Mouse (Mus musculus): ENCODE data around the gene Fam57a. TPM values are rescaled to one million over a fixed set of nuclear protein-coding genes. Genes with fewer than 3 reads are reported as not detected.

Fam57a gene
- total RNA-seq, 2 experiments from 2014 or later = 6.3 to 6.6 TPM

DNA sequence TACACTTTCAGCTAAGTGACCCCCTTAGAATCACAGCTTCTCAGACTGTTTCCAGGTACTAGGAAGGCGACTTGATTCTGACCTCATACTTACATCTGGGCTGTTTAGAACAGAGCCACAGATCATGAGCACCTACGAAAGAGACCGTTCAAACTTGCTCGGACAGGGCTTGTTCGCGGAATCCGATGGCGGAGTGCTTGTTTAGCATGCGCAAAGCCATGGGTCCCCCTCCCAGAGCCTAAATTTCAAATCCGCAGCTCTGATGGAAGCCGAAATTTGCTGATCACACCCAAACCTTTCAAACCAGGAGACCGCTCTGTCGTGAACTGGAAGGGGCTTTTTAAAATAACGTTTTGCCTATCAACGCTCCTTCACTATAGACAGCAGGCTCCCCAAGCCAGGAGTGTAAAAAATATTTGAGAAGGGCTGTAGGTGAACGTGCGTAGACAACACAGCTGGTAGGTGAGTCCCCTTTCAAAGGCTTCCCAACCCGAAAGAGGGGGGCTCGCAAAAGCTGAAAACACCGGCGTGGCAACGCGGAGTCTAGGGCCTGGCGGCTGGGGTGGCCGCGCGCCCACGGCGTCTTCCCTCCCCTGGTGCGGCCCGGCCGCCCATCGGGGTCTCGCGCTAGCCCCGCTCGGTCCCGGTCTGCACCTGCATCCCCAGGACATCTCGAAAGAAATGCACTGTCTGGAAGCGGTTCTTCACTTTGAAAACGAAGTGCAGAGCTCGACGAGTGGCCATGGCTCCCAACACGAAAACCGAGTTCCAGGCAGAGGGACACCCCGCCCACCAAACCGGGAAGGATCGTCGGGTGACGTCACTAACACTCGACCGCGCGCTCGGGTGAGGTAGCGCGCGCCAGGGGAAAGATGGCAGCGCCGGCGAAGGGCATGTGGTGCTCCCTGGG lies 63.7 kb downstream of the Fam57a start, which contains the start of the genes Mrm3 and Glod4:
Gene Mrm3 (plus strand): TSS at position 815 of the 910 bp plus-strand sequence.
Gene Glod4 (minus strand): TSS at position 825 of the 910 bp plus-strand sequence.
- intact Hi-C loops (cut with DNase I) = no loop called here
- DNase-seq = peak; percentile 90 to 97

DNA sequence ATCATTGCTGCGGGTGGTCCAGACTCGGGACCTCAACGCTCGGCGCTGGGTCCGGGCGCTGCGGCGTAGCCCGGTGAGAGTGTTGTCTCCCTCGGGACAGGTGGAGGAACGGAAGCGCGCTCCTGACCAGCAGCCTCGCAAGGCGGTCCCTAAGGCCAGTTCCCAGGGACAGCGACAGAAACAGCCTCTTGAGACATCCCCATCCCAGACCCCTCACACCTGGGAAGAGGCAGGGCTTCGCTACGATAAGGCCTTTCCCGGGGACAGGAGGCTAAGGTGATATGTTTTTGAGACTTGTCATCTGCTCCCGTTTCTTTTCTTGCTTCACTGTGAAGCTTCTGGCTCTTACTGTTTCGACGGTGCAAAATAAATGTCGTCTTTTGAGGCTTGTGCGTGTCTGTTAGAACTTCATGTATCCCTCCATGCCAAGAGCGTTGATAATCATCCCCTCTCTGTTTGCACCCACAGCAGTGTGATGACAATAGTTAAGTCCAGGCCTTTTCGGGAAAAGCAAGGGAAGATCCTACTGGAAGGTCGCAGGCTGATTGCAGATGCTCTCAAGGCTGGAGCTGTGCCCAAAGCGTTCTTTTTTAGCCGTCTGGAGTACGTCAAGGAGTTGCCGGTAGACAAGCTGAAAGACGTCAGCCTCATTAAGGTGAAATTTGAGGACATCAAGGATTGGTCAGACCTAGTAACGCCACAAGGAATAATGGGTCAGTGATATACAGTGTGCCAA lies 64.5 kb downstream of the Fam57a start:
- no peak for DNase-seq
- intact Hi-C loops (cut with DNase I) = no loop called here

DNA sequence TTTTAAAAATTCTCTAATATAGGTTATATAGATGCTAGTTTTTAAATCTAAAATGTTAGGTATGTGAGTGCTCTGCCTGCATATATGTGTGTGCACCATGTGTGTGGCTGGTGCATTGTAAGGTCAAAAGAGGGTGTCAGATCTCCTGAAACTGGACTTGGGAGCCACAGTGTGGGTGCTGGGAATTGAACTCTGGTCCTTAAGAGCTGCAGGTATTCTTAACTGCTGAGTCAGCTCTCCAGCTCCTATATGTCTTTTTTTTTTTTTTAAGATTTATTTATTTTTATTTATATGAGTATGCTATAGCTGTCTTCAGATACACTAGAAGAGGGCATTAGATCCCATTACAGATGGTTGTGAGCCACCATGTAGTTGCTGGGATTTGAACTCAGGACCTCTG lies 67.0 kb downstream of the Fam57a start:
- intact Hi-C loops (cut with DNase I) = no loop called here
- no peak for DNase-seq

DNA sequence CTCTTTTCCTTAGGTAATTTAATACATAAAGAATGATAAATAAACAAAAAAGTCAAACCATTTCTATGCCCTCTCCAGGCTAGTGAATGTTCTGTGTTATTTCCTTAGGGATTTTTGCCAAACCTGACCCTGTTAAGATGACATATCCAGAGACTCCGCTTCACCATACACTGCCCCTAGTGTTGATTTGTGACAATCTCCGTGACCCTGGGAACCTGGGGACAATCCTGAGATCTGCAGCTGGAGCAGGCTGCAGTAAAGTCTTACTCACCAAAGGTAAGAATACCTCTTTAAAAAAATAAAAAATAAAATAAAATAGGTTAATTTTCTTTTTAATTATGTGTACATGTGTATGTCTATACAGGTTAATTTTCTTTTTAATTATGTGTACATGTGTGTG lies 67.8 kb downstream of the Fam57a start:
- no peak for DNase-seq
- intact Hi-C loops (cut with DNase I) = no loop called here

DNA sequence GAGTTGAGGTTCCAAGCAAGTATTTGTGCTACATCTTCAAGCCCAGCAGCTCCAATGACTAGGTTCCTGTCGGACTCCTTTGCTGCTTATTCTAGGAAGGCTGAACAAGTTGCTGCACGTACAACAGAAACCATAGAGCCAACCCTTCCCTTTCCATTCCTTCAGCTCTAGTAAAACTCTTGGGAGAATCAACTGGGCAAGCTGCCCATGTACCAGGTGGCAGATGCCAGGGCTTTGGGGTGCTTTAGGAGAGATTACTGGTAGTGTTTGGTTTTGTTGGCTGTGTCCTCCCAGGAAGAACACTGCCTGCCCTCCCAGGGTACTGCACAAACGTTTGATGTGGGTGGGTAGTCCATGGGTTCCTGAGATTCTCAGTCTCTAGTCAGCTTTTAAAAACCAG lies 72.6 kb downstream of the Fam57a start:
- intact Hi-C loops (cut with DNase I) = loop anchor here (2.0 to 5.0 kb wide), 2 partner anchors 153 to 200 kb away; no protein-coding TSS in a partner anchor

DNA sequence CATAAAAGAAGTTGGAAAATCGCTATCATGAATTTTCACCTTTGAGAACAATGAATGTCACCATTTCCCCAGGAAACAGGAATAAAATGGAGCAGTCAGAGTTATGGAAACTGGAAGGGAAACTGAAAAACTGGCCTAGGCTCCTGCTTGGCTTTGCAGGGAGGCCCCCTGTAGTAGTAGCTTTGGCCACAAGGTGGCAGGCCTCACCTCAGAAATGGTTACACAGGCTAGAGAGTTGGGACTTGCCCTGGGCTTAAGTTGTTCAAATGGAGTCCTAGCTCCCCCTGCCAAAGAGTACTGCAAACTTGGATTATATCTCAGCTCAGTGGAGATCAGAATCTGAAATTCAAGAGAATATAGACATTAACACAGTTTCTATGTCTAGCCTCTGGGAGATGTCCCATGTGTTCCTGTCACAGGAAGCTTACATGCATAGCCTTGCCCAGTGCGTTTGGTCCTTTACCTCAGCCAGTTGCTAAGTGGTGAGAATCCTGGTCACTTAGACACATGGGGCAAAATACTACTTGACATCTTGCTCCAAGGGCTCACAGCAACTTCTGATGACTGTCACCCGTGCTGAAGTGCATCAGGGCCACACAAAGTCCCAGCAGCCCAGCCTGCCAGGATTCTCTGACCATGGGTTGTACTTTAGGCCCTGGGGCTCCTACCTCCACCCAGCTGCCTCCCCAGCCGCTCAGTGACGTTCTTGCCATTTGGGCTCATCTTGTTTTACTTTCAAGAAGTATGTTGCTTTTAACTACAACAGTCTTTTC lies 73.9 kb downstream of the Fam57a start:
- intact Hi-C loops (cut with DNase I) = loop anchor here (2.0 to 5.0 kb wide), 2 partner anchors 151 to 199 kb away; no protein-coding TSS in a partner anchor
- peak; percentile 87 to 93 for DNase-seq

More for the DNA sequence above, 72.6 kb downstream of the Fam57a start:
- DNase-seq = no peak

DNA sequence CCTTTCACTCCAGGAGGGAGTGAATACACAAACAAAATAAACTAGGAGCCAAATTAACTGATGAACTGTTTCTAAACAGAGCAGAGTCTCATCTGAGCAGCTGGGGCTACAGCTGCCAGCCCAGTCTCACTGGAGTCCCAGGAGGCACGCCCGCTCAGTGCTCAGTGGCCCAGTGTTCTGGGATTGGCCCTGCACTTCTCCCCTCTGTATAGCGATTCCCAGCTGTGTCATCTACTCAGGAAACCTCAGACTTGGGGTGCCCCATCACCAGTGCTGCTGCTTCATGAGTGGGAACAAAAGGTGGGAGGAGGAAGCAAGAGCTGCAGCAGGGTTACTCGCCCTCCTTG lies 74.4 kb downstream of the Fam57a start:
- no peak for DNase-seq
- intact Hi-C loops (cut with DNase I) = loop anchor here (2.0 to 5.0 kb wide), 2 partner anchors 151 to 198 kb away; no protein-coding TSS in a partner anchor

DNA sequence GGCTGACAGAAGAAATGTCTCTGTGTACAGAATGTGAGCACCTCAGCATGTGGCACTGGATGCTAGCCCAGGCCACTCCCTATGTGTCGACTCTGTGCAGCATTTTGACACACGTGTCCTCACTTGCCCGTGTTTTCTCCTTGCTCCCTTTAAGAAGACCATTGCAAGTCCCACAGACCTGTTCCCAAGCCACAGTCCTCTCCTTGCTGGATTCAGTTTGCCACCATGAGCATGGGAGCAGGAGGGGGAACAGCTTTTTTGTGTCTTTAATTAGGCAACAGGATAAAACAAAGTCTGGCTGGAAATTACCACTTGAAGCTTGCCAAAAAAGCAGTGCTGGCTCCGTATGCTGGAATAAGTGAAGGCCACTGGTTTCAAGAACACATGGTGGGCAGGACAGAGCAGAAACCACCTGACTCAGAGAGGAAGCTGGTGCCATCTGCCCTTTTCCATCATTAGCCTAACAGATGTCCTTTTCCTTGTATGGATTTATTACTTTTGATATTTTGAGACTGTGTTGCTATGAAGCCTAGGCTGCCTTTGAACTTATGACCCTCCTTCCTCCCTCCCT lies 76.0 kb downstream of the Fam57a start:
- DNase-seq = no peak

DNA sequence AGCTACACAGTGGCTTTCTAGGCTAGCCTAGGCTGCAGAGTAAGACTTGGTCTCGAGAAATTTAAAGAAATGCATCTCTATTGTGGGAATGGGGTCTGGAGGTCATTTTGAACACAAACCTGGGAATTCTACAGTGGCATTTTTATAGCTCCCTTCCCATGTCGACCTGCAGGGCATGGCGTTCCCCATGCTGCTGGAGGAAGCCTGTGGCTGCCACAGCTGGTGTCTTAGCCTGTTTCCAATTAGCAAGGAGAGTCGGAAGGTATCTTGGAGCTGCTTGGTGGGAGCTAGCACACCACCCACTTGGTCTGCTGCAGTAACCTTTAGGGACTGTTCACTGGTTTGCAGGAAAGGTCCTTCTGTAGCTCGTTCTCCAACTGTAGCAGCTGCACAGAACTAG lies 76.7 kb downstream of the Fam57a start:
- intact Hi-C loops (cut with DNase I) = no loop called here
- no peak for DNase-seq

More for the DNA sequence above, 76.0 kb downstream of the Fam57a start:
- intact Hi-C loops (cut with DNase I) = no loop called here

DNA sequence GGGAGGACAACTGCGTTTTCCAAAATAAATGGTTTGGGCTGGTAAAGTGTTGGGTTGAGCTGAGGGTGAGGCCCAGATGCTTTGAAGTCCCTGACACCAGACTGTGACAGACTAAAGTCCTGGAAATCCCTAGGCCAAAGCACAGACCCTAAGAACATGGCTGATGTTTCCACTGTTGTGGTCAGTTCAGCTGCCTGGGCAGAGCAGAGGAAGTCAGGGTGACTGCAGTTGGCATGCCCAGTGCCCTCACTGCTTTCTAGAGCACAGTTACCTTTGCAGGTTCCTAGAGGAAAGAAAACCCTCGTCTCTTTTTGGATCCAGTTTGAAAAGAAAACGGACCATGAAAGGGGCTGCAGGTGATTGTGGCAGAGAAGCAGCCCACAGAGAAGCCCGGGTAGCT lies 77.9 kb downstream of the Fam57a start:
- intact Hi-C loops (cut with DNase I) = no loop called here

DNA sequence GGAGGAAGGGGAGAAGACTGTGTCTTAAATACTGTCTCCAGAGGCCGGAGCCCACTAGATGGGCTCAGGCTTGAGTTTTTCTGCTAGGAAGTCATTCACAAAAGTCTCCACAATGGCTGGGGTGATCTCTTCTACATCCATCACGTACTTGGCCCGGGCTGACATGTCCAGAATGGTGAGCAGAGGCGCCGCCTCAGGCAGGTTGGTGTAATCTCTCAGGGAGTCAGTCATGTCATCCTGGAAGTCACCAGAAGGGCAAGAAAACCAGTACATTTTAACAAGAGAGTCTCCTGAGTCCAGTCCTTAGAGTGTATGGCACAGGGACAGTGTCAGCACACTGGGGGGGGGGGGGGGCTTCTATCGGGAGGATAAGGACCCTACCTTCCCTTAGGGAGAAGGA lies 79.0 kb downstream of the Fam57a start:
- no peak for DNase-seq
- intact Hi-C loops (cut with DNase I) = no loop called here

More for the DNA sequence above, 77.9 kb downstream of the Fam57a start:
- DNase-seq = no peak

DNA sequence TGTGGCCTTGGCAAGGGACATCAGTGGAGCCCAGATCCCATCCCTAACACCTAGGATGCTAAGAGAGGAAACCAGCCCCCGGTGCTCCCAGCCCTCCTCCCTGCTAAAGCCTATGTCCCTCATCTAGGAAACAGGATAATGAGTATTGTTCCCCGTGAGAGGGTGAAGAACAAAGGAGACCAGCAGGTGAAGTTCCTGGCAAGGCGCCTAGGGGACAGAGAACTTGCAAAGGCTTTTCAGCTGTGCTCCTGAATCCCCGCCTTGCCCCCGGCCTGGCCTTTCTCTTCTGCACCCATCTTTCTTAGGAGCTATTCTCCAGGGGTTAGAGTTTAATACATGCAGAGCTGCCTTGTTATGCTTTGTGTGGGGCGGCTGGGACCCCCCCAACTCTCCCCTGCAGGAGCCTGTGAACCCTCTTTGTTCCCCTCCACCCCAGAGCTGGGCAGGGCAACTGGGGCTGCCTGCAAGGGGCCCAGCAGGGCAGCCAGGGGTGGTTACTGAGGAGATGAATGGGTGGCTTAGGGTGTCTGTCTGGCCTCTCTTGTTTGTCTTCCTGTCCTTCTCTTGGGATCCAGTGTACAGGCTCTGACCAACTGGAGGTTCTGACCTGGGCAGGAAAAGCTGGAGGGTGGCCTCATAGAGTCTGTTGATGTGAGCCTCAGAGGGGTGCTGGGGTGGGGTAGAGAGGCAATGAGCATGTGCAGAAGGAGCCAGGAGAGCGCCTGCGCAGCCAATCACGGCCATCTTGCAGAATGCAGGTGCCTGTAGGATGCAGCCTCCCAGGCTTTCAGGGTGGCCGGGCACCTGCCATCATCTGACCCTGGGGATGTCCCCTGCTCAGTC lies 81.0 kb downstream of the Fam57a start:
- DNase-seq = no peak
- intact Hi-C loops (cut with DNase I) = no loop called here

DNA sequence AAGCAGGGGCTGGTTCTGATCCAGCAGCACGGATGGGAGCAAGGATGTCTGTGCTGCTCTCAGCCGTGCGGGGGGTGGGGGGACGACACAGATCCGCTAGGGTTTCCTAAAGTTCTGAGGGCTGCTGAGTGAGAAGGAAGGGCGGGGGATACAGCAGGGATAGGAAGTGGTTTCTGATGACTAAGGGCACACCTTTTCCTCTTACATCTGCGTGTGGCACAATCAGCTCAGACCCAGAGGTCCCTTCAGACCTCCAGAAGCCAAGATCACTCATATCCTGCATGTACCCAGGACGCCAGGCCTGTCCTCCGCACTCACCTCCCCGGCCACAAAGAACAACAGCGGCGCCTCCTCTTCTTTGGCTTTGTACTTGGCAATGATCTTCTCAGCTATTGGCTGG lies 81.8 kb downstream of the Fam57a start:
- DNase-seq = no peak
- intact Hi-C loops (cut with DNase I) = no loop called here

DNA sequence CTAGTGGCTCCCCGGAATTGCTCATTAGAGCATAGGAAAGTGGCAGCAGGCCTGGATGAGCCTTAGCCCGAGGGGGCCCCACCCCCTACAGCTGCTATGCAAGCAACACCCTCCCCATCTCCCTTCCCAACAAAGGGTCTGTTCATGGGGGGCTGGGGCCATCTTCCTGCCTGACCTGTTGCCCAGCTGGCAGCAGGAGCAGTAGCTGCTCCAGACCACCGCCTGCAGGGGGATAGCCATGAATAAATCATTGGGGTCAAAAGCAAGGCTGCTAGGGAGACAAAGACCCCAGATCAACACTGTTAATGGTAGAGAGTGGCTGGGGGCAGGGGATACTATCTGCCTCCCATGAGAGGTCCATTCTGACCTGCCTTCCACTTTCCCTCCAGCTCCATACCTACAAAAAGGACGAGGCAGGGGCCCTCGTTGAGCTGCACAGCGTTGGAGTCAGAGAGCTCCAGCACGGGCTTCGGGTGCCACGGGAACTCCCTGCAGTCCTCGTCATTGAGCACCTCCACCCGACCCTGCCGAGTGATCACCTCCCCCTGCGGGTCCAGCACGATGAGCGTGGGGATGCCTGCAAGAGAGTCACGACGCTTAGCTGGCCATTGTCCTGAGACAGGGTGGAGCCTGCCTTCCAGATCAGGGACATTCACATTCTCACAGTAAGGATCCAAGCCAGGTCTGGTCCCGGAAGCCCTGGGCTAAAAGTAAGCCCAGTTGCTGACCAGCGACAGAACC lies 83.3 kb downstream of the Fam57a start:
- DNase-seq = no peak
- intact Hi-C loops (cut with DNase I) = no loop called here

Other genes with a start within 250 kb of the Fam57a start
- 10 to 100 TPM; 12.8 to 16.6 TPM for gene Rph3al, start 241.2 kb upstream of the Fam57a start, total RNA-seq (2021)
- under 1 TPM in 1 of 2 experiments, not detected in 1; 0.62 TPM for gene 1700016K19Rik, start 179.8 kb upstream of the Fam57a start, total RNA-seq (2021)
- 10 to 100 TPM; 61.0 to 62.9 TPM for gene Rflnb, start 151.9 kb upstream of the Fam57a start, total RNA-seq (2021)
- gene Vps53, start within 50 bp of the Fam57a start, total RNA-seq (2021) = 10 to 100 TPM; 29.1 to 30.9 TPM
- not detected for gene Dbil5, start 37.9 kb downstream of the Fam57a start, total RNA-seq (2021)
- gene Gemin4, start 38.0 kb downstream of the Fam57a start, total RNA-seq (2021) = 1 to 10 TPM; 1.8 to 2.6 TPM
- gene Mrm3, start 64.0 kb downstream of the Fam57a start, total RNA-seq (2021) = 10 to 100 TPM; 20.6 to 22.8 TPM
- 10 to 100 TPM; 37.7 to 44.7 TPM for gene Glod4, start 64.1 kb downstream of the Fam57a start, total RNA-seq (2021)
- 10 to 100 TPM; 15.5 to 17.4 TPM for gene Nxn, start 219.5 kb downstream of the Fam57a start, total RNA-seq (2021)
- 10 to 100 TPM; 41.3 to 46.9 TPM for gene Timm22, start 227.3 kb downstream of the Fam57a start, total RNA-seq (2021)

Data from heart, postnatal 14 days (tissue).